Mouse (Mus musculus): ENCODE data around the gene Abca4. TPM values are rescaled to one million over a fixed set of nuclear protein-coding genes. Genes with fewer than 3 reads are reported as not detected.
A peak's percentile ranks its signal among the peaks of the same experiment; 100 is the strongest.
"Not testable (repeated sequence)": the region's sequence is repeated elsewhere in the genome, so short reads cannot be mapped to it uniquely, and the experiment has no call there.

Gene Abca4
- polyA plus RNA-seq, 1 experiment from 2014 or later, result 1.5 TPM

DNA sequence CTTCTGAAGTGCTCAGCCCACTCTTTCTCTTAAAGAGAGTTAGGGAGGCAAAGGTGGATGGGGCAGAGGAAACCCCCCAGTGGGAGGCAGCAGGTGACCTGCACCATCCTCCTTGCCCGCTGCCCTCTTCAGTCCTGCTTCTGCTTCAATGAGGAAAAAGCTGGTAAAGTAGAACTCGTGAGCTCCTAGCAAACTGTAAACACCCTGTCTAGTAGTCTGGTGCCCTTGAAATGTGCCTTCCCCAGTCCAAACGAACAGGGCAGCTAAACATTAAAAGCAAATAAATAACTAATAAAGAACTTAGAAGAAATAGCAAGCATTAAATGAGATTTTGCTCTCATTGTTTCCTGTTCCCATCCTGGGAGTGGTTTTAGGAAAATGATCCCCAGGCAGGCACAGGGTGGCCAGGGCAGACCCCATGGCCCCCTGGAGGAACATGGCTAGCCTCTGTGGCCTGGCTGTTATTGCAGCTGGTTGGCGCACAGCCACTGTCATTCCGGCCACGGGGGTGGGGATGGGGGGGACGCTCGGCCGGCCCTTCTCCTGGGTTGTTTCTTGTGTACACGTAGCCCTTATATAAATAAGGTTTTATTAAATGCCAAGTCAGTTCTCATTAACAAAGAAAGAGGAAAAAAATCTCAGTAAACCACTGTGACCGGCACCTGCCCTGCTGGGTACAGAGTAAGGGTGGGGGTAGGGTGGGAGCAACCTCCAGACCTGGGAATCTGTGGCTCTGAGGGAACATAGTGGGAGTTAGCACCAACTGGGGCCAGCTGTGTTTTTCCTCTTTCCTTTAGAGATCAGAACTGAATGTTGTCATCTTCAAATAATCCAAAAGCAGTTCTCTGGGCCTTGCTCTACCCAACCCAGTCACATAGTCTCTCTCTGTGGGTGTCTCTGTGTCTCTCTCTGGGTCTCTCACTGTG, 28.7 kb downstream of the Abca4 start:
- DNase-seq (ENCODE audit: low spot score) (no peak), ATAC-seq (replicated peaks; ENCODE audit: low FRiP score) (no peak)
- Histone ChIP-seq H3K9ac (ENCODE audit: low read length) (no peak overlapping the region), H3K4me2 (ENCODE audit: low read depth, low read length, severe bottlenecking) (no peak overlapping the region), H3K4me1 (replicated peaks; ENCODE audit: control insufficient read depth, insufficient read depth, low read length) (no peaks in the 10 kb centered on the region), H3K36me3 (ENCODE audit: control insufficient read depth, insufficient read depth, low read length) (no peaks in the 10 kb centered on the region), H3K9me3 (ENCODE audit: control insufficient read depth, low read length) (no peaks in the 10 kb centered on the region), H3K27me3 (ENCODE audit: control insufficient read depth, insufficient read depth, low read length) (no peaks in the 10 kb centered on the region), H3K27ac (ENCODE audit: low read depth, low read length) (no peak overlapping the region), H3K4me3 (ENCODE audit: low read depth, low read length) (no peak overlapping the region)
- WGBS, result 62% methylated on average over 11 of the region's 11 CpGs

DNA sequence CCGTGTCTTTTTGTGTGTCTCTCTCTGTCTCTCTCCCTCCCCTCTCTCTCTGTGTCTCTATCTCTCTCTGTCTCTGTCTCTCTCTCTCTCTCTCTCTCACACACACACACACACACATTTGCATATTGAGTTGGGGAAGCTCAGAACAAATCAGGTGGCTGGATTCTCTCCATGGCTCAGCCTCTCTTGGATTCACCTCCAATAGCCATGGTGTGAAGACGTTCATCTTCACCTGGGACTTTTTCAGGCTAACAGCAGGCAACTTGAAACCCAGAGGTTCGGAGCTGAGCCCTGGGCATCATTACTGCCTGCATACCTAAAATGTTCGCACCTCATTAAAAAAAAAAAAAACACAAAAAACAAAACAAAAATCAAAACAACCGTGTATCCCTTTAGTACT, 29.4 kb downstream of the Abca4 start:
- WGBS, result 57% methylated on average over 5 of the region's 5 CpGs
- no peak for DNase-seq (ENCODE audit: low spot score)
- no peaks in the 10 kb centered on the region for H3K36me3 ChIP-seq (ENCODE audit: control insufficient read depth, insufficient read depth, low read length)
- no peak overlapping the region for H3K9ac ChIP-seq (ENCODE audit: low read length)
- ATAC-seq (replicated peaks; ENCODE audit: low FRiP score), result no peak
- H3K27ac ChIP-seq (ENCODE audit: low read depth, low read length), result no peak overlapping the region
- no peaks in the 10 kb centered on the region for H3K27me3 ChIP-seq (ENCODE audit: control insufficient read depth, insufficient read depth, low read length)
- no peaks in the 10 kb centered on the region for H3K9me3 ChIP-seq (ENCODE audit: control insufficient read depth, low read length)
- H3K4me3 ChIP-seq (ENCODE audit: low read depth, low read length), result no peak overlapping the region
- H3K4me2 ChIP-seq (ENCODE audit: low read depth, low read length, severe bottlenecking), result no peak overlapping the region
- no peaks in the 10 kb centered on the region; the same call in 1 of the 2 replicates for H3K4me1 ChIP-seq (replicated peaks; ENCODE audit: control insufficient read depth, insufficient read depth, low read length)

DNA sequence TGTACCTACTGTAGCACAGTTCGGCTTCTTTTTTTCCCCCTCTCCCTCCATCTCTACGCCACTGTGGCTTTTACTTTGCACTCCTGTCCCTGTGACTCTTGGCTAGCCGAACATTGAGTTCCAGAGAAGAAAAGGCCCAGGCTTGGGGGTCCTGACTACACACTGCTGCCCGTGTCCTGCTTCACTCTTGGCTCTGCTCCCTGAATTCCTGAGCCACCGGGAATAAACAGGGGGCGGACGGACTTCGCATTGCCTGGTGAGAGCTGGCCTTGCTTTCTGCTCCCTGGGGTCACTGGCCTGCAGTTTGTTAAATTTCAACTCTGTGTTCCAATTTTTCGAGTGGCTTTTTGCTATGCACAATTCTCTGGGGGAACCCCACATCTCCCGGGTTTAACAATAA, 30.1 kb downstream of the Abca4 start:
- Histone ChIP-seq H3K9me3 (ENCODE audit: control insufficient read depth, low read length) (no peaks in the 10 kb centered on the region), H3K9ac (ENCODE audit: low read length) (no peak overlapping the region), H3K4me1 (replicated peaks; ENCODE audit: control insufficient read depth, insufficient read depth, low read length) (no peaks in the 10 kb centered on the region; the same call in 1 of the 2 replicates), H3K36me3 (ENCODE audit: control insufficient read depth, insufficient read depth, low read length) (no peaks in the 10 kb centered on the region), H3K27ac (ENCODE audit: low read depth, low read length) (no peak overlapping the region), H3K27me3 (ENCODE audit: control insufficient read depth, insufficient read depth, low read length) (no peaks in the 10 kb centered on the region), H3K4me3 (ENCODE audit: low read depth, low read length) (no peak overlapping the region), H3K4me2 (ENCODE audit: low read depth, low read length, severe bottlenecking) (no peak overlapping the region)
- WGBS, result 33% methylated on average over 10 of the region's 10 CpGs
- DNase-seq (ENCODE audit: low spot score), result no peak
- ATAC-seq (replicated peaks; ENCODE audit: low FRiP score), result no peak

DNA sequence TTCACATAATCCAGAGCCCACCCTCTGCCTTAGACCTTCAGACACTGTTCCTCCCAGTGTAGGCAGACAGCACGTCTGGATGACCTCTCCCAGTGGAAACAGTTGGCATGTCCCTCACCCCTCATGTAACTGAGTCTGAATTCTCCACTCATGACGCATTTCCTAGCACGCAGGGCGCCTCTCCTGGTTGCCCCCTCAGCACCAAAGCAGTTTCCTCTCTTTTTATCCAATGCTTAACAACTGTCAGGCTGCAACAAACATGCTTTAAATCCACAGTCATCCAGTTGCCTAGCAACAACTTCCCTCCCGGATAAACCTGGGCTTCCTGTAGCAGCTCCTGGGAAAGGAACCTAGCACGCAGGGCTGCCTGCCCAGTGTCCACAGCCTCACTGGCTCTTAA, 33.9 kb downstream of the Abca4 start:
- H3K4me1 ChIP-seq (replicated peaks; ENCODE audit: control insufficient read depth, insufficient read depth, low read length), result no peaks in the 10 kb centered on the region; the same call in 1 of the 2 replicates
- no peak overlapping the region for H3K9ac ChIP-seq (ENCODE audit: low read length)
- no peaks in the 10 kb centered on the region for H3K9me3 ChIP-seq (ENCODE audit: control insufficient read depth, low read length)
- H3K27me3 ChIP-seq (ENCODE audit: control insufficient read depth, insufficient read depth, low read length), result no peaks in the 10 kb centered on the region
- no peak overlapping the region for H3K27ac ChIP-seq (ENCODE audit: low read depth, low read length)
- no peak overlapping the region for H3K4me3 ChIP-seq (ENCODE audit: low read depth, low read length)
- 31% methylated on average over 6 of the region's 6 CpGs for WGBS
- ATAC-seq (replicated peaks; ENCODE audit: low FRiP score), result no peak
- no peaks in the 10 kb centered on the region for H3K36me3 ChIP-seq (ENCODE audit: control insufficient read depth, insufficient read depth, low read length)
- peak; percentile 58 for DNase-seq (ENCODE audit: low spot score)
- H3K4me2 ChIP-seq (ENCODE audit: low read depth, low read length, severe bottlenecking), result no peak overlapping the region

DNA sequence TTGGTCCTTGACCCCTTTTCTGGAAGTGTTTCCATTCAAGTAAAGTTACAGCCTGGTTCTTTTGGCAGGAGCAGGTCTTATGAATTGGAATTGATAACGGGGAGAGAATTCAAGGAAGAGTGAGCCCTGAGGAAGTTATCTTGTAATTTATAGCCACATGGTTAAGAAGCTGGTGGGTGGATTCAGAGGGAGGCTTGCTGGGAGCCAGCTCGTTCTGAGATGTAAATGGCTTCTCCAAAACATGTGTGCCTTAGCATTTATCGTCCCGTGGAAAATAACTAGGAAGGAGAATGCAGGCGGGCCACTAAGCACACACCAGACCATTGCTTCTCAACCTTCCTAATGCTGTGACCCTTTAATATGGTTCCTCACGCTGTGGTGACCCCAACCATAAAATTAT, 34.9 kb downstream of the Abca4 start:
- Histone ChIP-seq H3K36me3 (ENCODE audit: control insufficient read depth, insufficient read depth, low read length) (no peaks in the 10 kb centered on the region), H3K9ac (ENCODE audit: low read length) (no peak overlapping the region), H3K4me1 (replicated peaks; ENCODE audit: control insufficient read depth, insufficient read depth, low read length) (no peaks in the 10 kb centered on the region; the same call in 1 of the 2 replicates), H3K4me3 (ENCODE audit: low read depth, low read length) (no peak overlapping the region), H3K27ac (ENCODE audit: low read depth, low read length) (no peak overlapping the region), H3K4me2 (ENCODE audit: low read depth, low read length, severe bottlenecking) (no peak overlapping the region), H3K27me3 (ENCODE audit: control insufficient read depth, insufficient read depth, low read length) (peaks cover under 1% of the 10 kb centered on the region; the same call in 1 of the 2 replicates), H3K9me3 (ENCODE audit: control insufficient read depth, low read length) (no peaks in the 10 kb centered on the region)
- DNase-seq (ENCODE audit: low spot score) (no peak), ATAC-seq (replicated peaks; ENCODE audit: low FRiP score) (no peak)
- WGBS, result 84% methylated on average over 6 of the region's 6 CpGs

DNA sequence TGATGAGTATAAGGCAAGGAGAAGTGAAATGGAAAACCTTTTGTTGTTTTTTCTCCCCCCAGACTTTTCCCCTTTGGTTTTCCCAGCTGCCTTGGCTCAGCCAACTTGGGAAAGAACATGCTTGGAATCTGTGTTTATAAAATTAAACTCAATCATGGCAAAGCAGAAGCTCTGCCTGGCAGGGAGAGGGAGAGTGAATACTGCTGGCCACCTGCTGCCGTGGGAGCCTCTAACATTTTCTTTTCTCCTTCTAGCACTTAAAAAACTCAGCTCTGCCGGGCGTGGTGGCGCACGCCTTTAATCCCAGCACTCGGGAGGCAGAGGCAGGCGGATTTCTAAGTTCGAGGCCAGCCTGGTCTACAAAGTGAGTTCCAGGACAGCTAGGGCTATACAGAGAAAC, 37.4 kb downstream of the Abca4 start:
- whole genome bisulfite sequencing, result 93% methylated on average over 8 of the region's 8 CpGs
- not testable (repeated sequence) for H3K4me3 ChIP-seq (ENCODE audit: low read depth, low read length); H3K4me1 ChIP-seq (replicated peaks; ENCODE audit: control insufficient read depth, insufficient read depth, low read length); H3K36me3 ChIP-seq (ENCODE audit: control insufficient read depth, insufficient read depth, low read length); H3K4me2 ChIP-seq (ENCODE audit: low read depth, low read length, severe bottlenecking); H3K27ac ChIP-seq (ENCODE audit: low read depth, low read length); H3K9me3 ChIP-seq (ENCODE audit: control insufficient read depth, low read length); H3K9ac ChIP-seq (ENCODE audit: low read length); ATAC-seq (replicated peaks; ENCODE audit: low FRiP score); DNase-seq (ENCODE audit: low spot score); H3K27me3 ChIP-seq (ENCODE audit: control insufficient read depth, insufficient read depth, low read length)

DNA sequence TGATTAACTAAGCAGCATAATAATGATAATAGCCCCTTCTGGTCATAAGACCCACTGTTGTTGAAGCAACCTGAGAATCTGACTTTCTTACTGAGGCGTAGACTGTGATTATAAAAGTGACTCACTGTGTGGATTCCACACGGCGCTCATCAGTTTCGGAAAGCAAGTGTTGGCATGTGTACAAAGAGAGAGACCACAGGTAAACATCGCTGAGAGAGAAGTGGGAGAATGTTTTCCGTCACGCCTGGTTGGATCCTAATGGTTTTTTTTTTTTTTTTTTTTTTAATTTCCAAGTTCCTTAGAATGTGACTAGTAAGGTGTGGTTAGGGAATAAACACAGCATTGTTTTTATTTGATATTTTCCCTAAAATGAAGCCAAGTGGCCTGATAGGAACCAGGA, 38.1 kb downstream of the Abca4 start:
- Histone ChIP-seq H3K27ac (ENCODE audit: low read depth, low read length) (no peak overlapping the region), H3K9ac (ENCODE audit: low read length) (no peak overlapping the region), H3K4me3 (ENCODE audit: low read depth, low read length) (no peak overlapping the region), H3K36me3 (ENCODE audit: control insufficient read depth, insufficient read depth, low read length) (no peaks in the 10 kb centered on the region), H3K4me1 (replicated peaks; ENCODE audit: control insufficient read depth, insufficient read depth, low read length) (peaks cover 6% of the 10 kb centered on the region), H3K4me2 (ENCODE audit: low read depth, low read length, severe bottlenecking) (no peak overlapping the region), H3K27me3 (ENCODE audit: control insufficient read depth, insufficient read depth, low read length) (peaks cover 3% of the 10 kb centered on the region; the same call in 1 of the 2 replicates), H3K9me3 (ENCODE audit: control insufficient read depth, low read length) (no peaks in the 10 kb centered on the region)
- DNase-seq (ENCODE audit: low spot score) (no peak), ATAC-seq (replicated peaks; ENCODE audit: low FRiP score) (no peak)
- WGBS, result 87% methylated on average over 7 of the region's 7 CpGs

DNA sequence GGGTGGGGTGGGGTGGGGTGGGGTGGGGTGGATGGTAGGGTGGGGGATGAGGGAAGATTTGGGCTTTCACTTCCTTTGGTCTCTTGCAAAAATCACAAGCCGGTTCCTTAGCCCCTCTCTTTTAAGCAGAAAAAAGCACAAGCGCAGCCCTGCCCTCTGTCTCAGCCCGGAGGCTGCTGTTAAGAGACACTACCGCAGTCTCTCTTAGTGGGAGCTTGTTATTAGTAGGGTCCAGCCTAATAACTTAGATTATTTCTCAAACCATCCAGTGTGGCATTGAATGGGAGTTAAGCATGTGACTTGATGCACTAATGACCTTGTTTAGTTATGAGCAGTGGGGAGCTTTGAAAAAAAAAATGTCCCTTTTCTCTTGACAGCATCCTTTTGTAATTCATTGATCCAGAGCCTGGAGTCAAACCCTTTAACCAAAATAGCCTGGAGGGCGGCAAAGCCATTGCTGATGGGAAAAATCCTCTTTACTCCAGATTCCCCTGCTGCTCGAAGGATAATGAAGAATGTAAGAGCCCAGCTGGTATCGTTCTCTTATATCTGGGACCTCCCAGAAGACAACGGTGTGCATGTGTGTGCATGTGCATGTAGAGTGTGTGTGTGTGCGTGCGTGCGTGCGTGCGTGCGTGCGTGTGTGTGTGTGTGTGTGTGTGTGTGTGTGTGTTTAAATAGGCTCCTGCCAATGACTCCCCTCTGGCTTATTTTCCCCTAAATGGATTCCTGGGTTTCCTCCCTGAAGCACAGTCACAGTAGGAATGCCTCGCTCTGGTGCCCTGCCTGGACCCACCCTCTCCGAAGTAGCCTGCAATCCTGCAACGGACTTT, 41.1 kb downstream of the Abca4 start:
- no peaks in the 10 kb centered on the region for H3K9me3 ChIP-seq (ENCODE audit: control insufficient read depth, low read length)
- no peak overlapping the region for H3K27ac ChIP-seq (ENCODE audit: low read depth, low read length)
- ATAC-seq (replicated peaks; ENCODE audit: low FRiP score) (0 out of 2 replicates have a peak, but pooled peaks have one; percentile 56), DNase-seq (ENCODE audit: low spot score) (no peak)
- 25% methylated on average over 18 of the region's 18 CpGs for whole genome bisulfite sequencing
- peaks cover 8% of the 10 kb centered on the region for H3K27me3 ChIP-seq (ENCODE audit: control insufficient read depth, insufficient read depth, low read length)
- no peaks in the 10 kb centered on the region for H3K36me3 ChIP-seq (ENCODE audit: control insufficient read depth, insufficient read depth, low read length)
- H3K4me3 ChIP-seq (ENCODE audit: low read depth, low read length), result no peak overlapping the region
- H3K9ac ChIP-seq (ENCODE audit: low read length), result no peak overlapping the region
- H3K4me2 ChIP-seq (ENCODE audit: low read depth, low read length, severe bottlenecking), result no peak overlapping the region
- H3K4me1 ChIP-seq (replicated peaks; ENCODE audit: control insufficient read depth, insufficient read depth, low read length), result peaks cover 6% of the 10 kb centered on the region; the same call in 1 of the 2 replicates
